Mouse (Mus musculus) testis, postnatal 14 days (tissue): ENCODE data around the gene Ubtf.

ENCODE experiments used
- DNase-seq: peaks from one replicate; pipeline ENCODE4 v3.0.0; 2021; ENCODE audit warnings: low spot score

Gene Ubtf

GRCm38 (mm10) chr11:102317901-102318575, 1.5 kb downstream of the Ubtf start:
- DNase-seq: peak; percentile 76

- peak; percentile 64 for DNase-seq
Observed at GRCm38 (mm10) chr11:102317298-102317900, 2.1 kb downstream of the Ubtf start.

GRCm38 (mm10) chr11:102316572-102317297, 2.8 kb downstream of the Ubtf start:
- peak; percentile 87 for DNase-seq

- no peak for DNase-seq
Observed at GRCm38 (mm10) chr11:102315690-102316571, 3.6 kb downstream of the Ubtf start.

GRCm38 (mm10) chr11:102314321-102314720, 5.2 kb downstream of the Ubtf start:
- DNase-seq: no peak

- no peak for DNase-seq
Observed at GRCm38 (mm10) chr11:102312586-102312985, 7.0 kb downstream of the Ubtf start.

- DNase-seq: no peak
Observed at GRCm38 (mm10) chr11:102311966-102312365, 7.6 kb downstream of the Ubtf start.

- no peak for DNase-seq
Observed at GRCm38 (mm10) chr11:102310768-102311695, 8.5 kb downstream of the Ubtf start.

GRCm38 (mm10) chr11:102309821-102310617, 9.5 kb downstream of the Ubtf start:
- peak; percentile 43 for DNase-seq

- peak; percentile 94 for DNase-seq
Observed at GRCm38 (mm10) chr11:102308979-102309378, 10.6 kb downstream of the Ubtf start.

GRCm38 (mm10) chr11:102308104-102308503, 11.4 kb downstream of the Ubtf start:
- DNase-seq: no peak

- no peak for DNase-seq
Observed at GRCm38 (mm10) chr11:102305359-102305758, 14.2 kb downstream of the Ubtf start.

- no peak for DNase-seq
Observed at GRCm38 (mm10) chr11:102304141-102304540, 15.4 kb downstream of the Ubtf start.

- DNase-seq: peak; percentile 72
Observed at GRCm38 (mm10) chr11:102299839-102300238, 19.7 kb downstream of the Ubtf start.

GRCm38 (mm10) chr11:102297577-102298556, 21.7 kb downstream of the Ubtf start:
- DNase-seq: no peak

- DNase-seq: peak; percentile 99
Observed at GRCm38 (mm10) chr11:102296491-102297472, 22.8 kb downstream of the Ubtf start, which contains the start of gene Atxn7l3. Gene Atxn7l3, minus strand, starts transcription at chr11:102296631.
